Mouse (Mus musculus): Measurements from ENCODE around the gene Spcs2.
A peak's percentile ranks its signal among the peaks of the same experiment; 100 is the strongest.

The Spcs2 gene

DNA sequence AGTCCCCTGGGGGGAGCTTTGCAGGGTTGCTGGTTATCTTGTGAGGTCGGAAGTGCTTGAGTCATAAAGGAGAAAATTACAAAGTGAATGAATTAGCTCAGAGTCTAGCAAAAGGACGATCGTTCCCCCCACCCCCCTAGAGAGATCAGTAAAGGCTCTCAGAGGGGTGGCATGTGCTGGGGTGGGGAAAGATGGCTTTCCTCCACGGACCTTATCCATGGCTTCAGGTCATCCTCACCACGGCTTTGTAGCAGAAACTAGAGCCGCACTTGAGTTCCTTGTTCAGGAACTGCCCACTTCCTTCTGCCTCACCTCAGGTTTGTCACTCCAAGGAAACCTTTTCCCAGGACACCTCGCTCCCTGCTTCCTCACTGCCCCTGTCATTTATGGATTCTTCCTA lies at the start of gene Spcs2:
TSS of gene Spcs2 (minus strand) at position 101 of the 400 bp plus-strand sequence.
- no peak for DNase-seq

DNA sequence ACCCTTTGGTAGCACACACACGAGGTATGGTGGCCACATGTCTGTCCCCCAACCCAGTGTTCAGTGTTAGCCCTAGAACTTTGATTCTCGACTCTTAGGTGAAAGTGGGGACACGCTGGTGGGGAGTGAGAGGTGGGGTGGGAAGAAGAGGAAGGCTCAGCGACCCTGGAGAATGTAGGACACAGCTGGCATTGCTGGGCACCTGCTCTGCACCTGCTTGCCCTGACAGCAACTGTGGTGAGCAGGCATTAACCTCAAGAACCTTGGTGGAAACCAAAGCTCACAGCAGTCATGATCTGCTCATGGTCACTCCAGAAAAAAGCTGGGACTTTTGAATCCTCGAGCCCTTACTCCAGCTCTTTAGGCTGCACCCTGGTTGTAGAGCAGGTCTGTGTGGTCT lies 47.8 kb upstream of the Spcs2 start:
- DNase-seq: no peak

DNA sequence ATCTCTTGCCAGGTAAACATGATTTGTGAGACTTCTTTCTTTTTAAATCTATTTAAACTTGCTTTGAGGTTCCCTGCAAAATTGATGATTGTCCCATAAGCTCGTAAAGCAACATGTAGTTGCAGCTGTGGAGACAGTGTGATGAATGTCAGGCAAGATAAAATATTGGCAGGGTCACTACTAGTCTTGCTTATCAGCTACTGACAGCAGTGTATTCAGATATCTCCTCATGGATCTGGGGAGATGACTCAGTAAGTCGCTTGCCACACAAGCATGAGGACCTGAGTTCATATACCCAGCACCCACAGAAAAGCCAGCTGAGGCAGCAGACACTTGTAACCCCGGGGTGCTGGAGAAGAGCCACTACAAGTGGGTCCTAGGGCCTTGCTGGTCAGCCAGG lies 44.2 kb upstream of the Spcs2 start:
- no peak for DNase-seq

DNA sequence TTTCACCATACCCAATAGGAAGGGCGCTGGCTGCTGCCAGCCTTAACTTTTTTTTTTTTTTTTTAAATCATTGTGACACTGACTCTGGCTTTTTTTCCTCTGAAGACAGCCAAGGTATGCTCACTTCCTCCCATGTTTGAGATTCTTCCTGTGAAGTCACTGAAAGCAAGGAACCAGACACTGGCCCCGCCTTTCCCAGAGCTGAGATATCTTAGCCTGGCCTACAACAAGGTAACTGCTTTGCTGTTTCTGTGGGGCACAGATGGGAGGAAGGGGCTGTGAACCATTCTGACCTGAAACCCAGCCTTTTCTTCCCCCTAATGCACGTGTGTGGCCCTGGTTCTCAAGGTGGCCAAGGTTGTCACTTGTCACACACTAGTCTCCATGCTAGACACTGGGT lies 43.1 kb upstream of the Spcs2 start:
- DNase-seq: no peak

DNA sequence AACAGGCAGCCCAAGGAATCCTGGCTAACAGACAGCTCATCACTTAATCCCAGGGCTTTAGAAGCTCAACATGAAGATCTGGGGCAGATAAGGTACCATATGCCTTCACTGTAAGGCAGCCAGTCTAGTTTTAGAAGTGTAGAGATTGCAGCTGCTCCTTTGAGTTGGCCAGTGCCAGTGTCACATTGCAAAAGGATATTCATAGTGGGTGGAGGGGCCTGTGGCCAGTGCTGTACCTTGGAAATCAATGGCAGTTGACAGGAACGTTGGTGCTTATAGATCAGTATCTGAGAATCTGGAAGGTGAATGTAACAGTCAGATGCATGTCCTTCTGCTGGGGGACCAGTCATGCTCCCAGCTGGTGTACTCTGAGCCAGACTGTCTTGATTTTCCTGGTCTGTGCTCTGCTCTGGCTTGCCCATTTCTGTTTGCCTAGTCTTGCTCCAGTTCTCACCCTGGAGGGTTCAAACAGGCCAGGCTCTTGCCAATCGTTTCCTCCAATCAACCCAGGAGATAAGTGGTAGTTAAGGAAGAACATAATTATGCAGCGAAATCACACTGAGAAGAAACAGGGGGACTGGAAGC lies 41.3 kb upstream of the Spcs2 start:
- DNase-seq: no peak

DNA sequence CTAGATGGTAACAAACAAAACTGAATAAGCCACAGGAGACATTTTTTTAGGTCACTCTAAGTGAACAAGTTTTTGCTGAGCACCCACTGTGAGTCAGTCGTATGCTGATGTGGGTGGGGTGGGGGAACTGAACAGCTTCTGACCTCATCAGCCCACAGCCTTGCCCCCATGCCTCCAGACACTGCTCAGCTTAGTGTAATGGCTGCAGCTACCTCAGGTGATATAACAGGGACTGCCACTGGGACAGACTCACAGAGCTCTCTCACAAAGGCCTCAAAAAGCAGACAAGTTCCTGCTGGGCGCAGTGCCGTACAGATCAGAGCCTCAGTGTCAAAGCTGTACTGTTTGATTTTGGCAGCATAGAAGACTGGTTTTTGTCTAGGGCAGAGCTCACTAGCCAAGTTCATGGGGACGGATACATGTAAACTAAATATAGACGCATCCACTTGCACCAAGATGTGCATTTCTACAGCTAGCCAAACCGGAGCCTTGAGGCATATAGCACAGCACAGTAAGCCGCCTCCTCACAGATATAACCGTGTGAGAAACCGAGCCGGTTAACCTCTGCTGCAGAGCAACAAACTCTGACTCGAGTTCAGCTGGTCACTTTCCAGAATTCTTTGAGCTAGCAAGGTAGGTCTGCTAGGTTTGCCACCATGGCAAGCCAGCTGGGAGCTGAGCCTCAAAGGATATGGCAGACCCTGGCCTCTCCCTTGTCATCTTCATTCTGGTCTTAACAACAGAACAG lies 39.8 kb upstream of the Spcs2 start:
- no peak for DNase-seq

DNA sequence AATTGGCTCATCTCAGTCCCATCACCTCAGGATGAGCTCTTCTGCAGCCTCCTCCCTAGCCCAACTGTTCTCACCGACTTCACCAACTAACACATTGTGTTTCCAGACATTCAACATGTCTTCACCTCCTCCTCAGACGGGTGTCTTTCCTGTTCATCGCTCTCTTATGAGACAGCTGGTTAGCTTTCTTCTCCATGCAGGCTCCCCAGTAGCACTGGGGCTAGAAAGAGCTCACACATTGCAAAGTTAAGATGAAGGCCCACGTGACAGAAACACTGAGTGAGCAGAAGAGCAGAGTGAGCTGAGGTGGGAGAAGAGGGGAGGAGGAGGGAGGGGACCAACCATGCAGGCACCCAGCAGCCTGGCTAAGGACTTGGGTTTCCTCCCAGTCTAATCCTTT lies 38.9 kb upstream of the Spcs2 start:
- peak; percentile 71 for DNase-seq

DNA sequence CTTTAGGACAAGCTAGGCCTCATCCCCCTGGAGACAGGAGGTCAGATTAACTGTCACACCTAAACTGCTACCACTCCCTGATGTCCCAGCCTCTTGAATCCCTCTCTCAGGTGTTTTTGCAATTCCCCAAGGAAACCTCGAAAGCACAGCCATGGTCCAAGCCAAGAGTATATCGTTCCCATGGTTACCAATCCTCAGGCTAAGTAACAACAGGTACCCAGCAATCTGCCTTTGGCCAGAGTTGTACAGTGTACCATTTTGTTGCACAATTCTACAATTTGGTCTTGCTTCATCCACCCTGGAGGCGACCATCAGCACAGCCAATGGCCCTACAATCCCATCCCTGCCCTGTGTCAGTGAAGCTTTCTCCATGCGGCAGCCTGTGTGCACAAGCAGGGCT lies 33.6 kb upstream of the Spcs2 start:
- no peak for DNase-seq

DNA sequence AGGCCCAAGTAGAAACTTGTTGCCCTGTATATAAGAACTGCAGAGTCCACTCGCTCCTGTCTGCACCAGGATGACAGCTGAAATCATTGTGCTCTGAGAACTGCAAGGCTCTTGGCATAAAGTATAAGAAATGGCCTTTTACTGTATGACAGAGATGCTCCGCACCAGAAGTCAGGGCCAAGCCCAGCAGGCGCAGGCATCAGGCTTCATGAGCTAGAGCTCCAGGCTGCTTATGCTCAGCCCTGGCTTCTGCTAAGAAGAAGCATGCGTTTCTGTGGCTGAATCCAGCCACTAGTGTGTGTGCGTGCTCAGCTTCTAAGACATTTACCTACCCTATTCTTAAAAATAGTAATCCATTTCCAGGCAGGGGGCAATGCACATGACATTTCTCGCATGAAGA lies 31.2 kb upstream of the Spcs2 start:
- DNase-seq: no peak

DNA sequence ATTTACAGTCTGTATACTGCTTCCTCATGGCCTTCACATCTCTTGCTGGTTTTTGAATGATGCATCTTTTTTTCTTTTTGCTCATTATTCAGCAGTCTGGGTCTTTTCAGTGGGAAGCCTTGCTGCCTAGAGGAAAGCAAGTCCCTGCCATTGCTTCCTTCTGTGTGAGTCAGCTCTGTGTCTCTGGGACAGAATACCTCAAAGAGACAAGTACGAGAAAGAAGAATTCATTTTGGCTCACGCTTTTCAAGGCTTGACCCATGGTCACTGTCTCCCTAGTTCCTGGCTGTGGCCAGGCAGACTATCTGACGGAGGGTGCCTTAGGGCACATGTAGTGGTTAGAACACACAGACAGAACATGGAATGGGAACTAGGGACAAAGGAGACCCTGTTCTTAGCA lies 30.7 kb upstream of the Spcs2 start:
- no peak for DNase-seq

DNA sequence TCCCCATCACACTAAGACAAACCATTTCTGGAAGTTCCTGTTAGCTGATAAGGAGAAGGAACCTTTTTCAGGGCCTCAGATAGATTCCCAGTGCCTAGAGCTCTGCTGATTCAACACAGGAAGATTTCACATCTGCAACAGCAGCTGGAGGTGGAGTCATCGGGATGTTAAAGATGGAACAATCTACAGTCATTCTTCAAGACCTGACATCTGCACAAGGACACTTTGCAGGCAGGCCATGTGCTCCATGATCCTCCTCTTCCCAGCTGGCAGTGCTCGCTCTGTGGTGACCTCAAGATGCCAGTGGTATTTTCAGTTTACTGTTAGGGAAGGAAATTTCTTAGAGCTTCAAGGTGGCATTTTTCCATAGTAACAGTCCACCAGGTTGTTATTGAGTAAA lies 29.1 kb upstream of the Spcs2 start:
- DNase-seq: no peak

DNA sequence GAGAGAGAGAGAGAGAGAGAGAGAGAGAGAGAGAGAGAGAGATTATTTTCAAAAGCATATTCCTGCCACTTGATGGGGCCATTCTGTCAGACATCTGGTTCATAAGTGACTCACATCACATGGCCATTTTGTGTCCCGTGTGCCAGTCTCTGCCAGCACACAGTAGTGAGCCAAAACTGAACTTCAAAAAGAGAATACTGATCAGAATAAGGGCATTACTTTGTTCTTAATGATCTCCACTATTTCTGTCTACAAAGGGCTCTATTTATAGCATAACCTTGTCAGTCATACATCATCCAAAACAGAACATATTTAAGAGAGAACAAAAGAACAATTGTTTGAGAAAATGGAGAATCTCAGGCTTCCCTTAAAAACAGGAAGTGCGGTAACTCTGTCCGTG lies 28.2 kb upstream of the Spcs2 start:
- DNase-seq: no peak

DNA sequence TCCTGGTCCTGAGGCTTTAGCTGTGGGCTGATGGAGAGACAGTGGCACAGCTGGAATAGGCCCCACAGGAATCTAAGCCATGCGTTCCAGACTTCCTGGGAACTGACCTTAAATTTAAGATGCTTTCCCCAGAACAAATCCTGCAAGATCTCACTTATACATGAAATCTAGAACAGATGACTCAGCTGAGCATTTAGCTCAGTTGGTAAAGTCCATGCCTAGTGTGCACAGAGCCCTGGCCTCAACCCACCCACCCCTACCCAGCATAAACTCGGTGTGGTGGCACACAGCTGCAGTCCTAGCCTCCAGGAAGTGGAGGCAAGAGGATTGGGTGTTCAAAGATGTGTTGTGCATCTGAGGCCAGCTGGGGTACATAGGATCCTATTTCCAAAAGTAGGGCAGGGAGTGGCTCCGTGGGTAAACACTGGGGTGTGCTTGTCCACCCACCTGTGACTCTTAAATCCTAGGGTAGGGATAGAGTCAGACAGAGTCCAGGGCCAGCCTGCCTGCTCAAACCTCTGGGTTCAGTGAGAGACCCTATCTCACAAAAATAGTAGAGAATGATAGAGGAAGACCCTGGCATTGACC lies 27.0 kb upstream of the Spcs2 start:
- DNase-seq: no peak

DNA sequence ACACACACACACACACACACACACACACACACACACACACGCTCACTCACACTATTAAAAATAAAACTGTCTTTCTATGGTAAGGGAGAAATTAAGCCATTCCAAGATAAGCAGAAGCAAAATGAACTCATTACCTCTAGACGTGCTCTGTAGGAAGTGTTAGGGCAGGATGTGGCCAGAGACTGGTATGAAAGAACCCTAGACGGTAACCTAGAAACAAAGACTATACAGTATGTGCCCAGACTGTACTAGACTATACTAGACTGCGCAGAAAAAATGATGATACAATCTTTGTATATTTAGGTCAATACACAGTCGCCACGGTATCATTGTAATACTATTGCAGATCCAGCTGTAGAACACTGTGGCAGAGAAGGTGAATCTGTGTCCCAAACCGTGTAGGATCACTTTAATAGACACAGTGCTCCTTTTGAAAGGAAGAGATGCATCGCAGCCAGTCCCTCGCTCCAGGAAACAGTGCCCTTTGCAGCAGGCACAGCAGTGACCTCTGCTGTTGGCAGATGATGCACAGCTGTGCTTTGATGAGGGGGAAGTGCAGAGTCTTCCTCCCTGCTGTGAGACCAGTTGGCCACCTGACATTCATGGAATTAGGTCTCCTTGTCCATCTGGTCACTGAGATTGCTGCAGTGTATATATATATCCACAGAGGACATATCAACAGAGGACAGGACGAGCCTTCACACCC lies 26.1 kb upstream of the Spcs2 start:
- no peak for DNase-seq

DNA sequence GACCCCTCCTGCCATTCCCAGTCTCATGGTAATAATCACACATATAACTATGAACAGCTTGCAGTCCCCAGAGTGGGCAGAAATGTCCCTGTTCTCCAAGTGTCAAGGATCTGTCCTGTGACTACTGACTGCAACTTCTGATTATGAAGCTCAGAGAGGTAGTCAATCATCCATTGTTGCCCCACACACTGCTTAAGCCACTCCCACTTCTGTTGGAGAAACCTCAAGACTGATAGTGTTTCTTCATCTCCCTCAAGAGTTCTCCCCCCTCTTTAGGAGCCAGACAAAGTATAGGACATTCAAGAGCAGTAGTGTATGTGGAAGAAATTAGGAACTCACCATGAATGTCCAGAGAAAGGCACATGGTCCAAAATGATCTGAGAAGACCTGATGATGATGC lies 24.5 kb upstream of the Spcs2 start:
- no peak for DNase-seq

DNA sequence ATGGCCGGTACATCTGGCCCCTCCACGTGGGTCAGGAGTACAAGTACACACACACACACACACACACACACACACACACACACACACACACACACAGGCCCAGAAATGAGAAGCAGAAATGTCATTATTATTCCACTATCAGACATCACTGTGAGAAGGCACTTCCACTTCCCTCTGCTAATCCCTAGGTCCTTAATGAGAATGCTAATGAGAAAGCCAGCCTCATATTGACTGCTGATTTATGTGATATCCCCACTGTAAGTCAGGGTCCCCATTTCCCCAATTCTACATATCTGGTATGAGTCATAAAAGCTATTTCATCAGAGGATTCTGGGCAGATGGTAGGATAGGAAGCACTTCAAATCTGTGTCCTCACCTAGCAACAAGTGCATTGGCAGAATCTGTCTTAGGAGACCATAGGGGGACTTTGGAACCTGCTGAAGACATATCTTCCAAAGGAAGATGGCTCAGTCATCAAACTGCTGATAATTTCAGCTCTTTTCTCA lies 24.0 kb upstream of the Spcs2 start:
- DNase-seq: no peak

DNA sequence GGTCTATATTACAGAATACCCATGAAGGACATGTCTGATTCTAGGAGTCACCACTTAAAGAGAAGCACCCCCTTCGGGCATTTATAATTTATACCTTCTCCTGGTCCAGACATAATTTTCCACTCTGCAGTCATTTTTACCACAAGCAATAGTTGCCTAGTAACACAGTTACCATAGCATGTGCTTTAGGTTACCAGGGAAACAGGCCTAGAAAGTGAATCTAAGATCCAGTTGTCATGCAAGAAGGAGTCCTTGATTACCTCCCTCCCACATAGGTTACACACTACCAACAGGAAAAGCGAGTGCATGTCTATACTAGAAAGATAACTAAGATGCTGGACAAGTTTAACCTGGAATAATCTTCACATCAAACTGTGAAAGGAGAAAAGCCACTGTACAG lies 15.0 kb upstream of the Spcs2 start:
- peak; percentile 27 for DNase-seq

DNA sequence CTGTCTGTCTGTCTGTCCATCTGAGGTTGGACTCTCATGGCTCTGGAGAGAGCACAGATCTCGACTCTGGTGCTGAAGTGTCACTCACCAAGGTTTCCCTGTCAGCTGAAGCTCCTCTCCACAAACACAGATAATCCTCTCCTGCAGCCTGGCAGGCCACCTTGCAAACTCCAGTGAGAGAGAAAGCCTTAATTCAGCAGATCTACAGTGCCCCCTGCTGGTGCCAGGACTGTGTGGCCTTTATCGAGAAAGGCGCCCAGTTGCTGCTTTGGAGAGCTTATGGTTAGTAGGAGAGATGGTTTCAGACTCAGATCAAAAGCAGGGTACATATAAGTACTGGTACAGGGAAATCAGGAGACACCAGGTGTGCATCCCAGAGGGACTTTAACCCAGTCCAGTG lies 13.1 kb upstream of the Spcs2 start:
- peak; percentile 85 for DNase-seq

DNA sequence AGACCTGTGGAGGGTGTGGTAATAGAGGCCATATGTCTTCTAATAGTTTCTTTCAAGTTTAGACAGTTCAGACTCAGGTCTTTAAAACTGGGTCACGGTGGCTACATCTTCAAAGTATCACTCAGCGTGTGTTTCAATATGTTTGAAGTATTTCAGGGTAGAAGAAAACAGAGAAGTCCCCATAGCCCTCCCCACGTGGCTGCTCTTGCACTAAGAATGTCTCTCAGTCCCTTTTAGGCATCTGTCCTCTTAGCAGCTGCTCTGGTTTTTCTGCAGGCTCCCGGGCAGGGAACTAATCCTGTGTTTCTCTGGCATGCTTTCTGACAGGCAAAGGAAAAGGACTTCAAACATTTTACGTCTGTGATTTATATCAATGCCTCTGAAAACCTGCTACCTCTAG lies 12.6 kb upstream of the Spcs2 start:
- DNase-seq: no peak

DNA sequence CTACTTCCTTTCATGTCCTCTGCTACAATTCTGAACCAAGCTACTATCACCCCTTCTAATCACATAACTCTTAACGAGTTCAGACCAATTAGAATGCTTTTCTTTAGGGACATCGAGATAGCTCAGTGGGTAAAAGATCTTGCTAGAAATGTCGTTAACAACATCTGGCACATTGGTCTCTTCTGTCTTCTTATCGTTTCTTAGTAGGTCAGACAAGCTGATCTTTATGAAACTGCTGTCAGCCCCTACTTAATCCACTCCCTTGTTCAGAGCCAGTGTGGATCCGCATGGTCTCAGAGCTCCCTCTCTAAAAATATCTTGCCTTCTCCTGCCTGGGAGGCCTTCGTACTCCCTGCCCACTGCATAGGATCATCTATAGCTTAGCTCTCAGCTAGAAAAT lies 10.7 kb upstream of the Spcs2 start:
- DNase-seq: no peak

DNA sequence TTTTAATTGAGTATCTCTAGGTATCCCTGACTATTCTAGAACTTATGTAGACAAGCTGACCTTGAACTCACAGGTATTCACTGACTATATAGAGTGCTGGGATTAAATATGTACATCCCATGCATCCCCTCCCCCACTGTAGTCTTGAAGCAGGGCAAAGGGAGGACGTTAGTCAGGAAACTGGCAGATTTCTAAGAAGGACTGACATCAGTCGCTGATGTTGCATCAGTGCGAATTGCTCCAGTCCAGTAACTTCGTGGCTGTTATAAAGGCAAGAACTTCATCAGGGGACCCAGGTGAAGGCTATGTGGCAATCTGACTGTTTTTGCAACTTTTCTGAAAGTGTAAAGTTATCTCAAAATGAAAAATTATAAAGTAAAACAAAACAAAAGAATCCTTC lies 6.0 kb upstream of the Spcs2 start:
- DNase-seq: no peak

DNA sequence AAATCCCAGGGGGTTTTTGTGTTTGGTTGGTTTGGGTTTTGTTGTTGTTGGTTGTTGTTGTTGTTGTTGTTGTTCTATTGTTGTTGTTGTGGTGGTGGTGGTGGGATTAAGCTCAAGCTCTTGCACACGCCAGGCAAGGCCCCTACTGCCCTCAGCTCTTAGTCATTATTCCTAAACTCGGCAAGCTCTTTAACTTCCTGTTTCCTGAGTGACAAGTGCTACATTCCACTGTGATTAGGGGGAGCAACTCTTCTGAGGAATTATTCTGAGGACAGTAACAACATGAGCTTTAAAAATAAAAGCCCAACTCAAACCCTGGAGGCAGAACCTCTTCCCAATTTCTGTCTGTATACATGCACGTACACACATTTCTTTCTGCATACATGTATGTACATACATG lies 2.0 kb upstream of the Spcs2 start:
- DNase-seq: no peak

DNA sequence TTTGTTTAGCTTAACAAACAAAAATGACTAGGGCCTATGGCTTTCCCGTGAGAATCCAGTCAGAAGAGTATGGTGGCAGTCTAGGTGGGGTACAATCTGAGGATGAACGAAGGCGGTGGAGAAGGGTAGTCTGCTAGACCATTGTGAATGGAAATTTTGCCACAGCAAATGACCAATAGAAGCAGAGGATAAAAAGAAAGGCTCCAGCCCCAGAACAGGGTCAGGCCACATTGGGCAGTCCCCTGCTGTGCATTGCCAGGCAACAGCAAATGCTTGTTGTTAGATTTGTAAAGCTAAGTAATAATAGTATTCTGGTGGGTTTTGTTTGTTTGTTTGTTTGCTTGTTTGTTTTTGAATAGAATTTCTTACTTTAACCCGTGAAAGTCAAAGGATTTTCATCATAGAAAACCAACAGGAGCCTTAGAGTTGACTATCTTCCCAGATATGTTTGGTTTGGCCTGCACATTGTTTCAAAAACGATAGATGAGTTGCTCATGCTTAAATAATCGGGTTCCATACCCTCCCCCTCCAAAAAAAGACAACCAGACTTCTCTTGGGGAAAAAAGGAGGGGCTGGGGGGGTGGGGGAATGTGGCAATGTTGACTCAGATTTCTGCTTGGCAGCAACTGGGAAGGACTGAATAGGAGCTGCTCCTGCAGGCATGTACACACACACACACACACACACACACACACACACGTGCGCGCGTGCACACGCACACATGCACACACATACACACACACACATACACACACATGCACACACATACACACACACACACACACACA lies 1.2 kb upstream of the Spcs2 start:
- DNase-seq: no peak

Measured in right cerebral cortex, adult 18-20 months (tissue).